Mouse (Mus musculus) heart, postnatal 4 days (tissue): ENCODE results near the gene Bpnt1. TPM values are rescaled to one million over a fixed set of nuclear protein-coding genes. Genes with fewer than 3 reads are reported as not detected.
"Not testable (repeated sequence)": the region's sequence is repeated elsewhere in the genome, so short reads cannot be mapped to it uniquely, and the experiment has no call there.

Experiments
- DNase-seq: peaks from one replicate; pipeline ENCODE4 v3.0.0; 2021
- total RNA-seq, 2 experiments: library from RNA; stranded (reverse); gene quantifications; 2 replicates each; pipeline ENCODE4 v1.2.3; 2021

The Bpnt1 gene
- 10 to 100 TPM; 27.8 to 29.8 TPM for total RNA-seq

DNA sequence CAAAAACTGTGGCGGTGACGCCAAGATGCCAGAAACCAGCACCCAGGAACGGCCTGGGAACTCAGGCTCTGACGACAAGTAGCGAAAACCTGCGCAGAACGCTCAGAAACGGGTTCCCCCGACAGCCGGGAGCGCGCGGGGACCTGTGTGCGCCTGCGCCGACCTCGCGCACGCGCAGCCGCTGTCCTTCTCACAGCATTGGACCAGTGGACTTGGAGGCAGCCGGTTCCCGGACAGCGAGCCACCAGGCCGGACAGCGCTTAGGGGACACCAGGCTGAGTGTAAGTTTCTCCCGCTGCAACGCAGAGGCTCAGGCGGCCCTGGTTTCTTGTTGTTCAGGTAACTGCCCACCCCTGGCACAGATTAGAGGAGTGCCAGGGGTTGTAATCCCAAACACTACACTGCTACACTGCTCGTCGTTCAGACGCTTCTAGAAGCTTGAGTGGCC, at the start of gene Bpnt1:
TSS of gene Bpnt1 (plus strand) at position 167 of the 448 bp plus-strand sequence.
- peak; percentile 90 for DNase-seq

DNA sequence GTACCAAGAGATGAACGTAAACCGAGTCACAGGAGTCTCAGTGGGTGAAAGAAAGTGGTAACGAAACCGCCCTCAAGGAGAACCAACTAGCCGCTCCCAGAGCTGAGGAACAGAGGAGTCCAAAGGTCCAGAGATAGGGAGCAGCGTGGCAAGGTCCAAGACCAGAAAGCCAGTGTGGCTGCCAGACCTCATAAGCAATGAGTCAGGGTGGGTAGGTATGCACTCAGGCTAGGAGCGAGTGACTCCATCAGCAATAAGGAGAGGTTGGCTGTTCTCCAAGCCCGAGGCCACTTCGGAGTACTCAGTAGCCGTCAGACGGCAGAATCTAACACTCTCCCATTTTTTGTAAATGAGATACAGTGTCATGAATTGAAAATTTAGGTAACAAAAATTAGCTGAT, 49.1 kb upstream of the Bpnt1 start:
- no peak for DNase-seq

DNA sequence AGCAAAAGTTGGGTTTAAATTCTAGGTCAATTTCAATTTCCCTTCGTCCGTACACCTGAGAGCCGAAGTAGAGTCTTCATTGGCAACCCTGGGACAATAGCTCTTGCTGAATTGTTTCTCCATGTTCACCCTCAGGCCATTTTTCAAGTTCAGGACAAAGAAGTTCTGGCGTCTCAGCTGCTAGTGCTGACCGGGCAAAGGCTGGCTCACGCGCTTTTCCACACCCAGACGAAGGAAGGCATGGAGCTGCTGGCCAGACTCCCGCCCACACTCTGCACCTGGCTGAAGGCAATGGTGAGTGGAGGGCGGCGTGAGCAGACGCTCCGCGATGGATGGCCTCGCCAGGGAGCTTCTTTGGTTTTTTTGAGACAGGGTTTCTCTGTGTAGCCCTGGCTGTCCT, 48.7 kb upstream of the Bpnt1 start:
- no peak for DNase-seq

- peak; percentile 83 for DNase-seq
Measured at GRCm38 (mm10) chr1:185284740-185285139, 47.2 kb upstream of the Bpnt1 start.

GRCm38 (mm10) chr1:185285171-185285570, 46.8 kb upstream of the Bpnt1 start:
- DNase-seq: peak; percentile 77

DNA sequence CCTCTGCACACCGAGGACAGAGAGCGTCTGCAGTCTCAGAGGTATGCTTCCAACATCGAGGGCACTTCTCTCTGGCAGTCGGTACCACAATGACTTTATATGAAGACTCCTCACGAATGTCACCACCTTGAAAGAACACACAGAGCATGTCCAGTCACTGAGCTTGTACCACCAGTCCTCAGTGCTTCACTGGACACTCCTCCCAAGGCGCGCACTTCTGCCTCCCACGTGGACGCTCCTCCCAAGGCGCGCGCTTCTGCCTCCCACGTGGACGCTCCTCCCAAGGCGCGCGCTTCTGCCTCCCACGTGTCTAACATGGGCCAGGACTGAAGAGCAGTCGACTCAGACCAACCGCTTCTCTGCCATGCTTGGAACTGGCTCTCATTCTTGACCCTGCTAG, 44.9 kb upstream of the Bpnt1 start:
- no peak for DNase-seq

DNA sequence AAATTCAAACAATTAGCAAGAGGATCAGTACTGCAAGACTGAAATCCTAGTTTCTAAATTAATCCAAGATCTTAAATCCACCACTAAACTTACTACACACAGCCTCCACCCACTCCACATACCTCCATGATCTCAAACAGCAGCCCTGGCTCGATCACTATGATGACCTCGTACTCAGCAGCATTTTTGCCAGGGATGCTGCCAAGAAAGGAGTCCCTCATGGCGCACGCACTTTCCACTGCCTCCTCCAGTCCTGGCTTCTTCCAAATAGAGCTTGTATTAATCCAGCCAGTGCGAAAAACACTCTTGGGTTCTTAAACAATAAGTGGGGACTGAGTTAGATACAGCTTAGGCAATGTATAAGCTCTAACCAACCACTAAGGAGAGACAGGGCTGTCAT, 42.7 kb upstream of the Bpnt1 start:
- DNase-seq: peak; percentile 48

- no peak for DNase-seq
Measured at GRCm38 (mm10) chr1:185291336-185291735, 40.6 kb upstream of the Bpnt1 start.

DNA sequence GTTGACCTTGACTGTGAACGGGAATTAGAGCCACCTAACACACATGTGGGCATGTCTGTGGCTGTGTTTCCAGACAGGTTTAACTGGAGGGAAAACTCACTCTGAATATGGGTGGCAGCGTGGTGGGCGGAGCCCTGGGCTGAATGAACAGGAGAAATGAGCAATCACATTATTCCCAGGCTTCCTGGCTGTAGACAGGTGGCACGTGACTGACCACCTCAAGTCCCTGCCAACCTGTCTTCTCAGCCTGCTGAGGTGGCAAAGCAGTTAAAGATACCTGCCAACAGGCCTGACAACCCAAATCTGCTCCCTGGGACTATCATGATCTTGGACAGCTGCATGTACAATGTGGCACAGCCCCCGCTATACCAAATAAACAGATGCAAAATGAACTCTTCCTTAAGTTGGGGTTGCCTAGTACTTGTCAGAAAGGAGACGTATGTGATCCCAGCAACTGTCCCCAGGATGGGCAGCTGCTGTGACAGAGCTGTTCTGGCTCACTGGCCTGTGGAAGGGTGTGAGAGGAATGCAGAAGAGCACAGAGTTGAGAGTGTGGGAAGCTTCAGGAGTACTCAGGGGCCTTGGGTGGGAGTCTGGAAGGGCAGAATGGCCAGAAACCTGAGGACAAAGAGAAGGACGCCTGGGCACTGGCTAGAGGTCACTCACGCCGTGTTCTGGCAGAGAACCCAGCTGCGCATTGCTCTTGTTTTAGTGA, 39.1 kb upstream of the Bpnt1 start:
- DNase-seq: no peak

GRCm38 (mm10) chr1:185296850-185297249, 35.1 kb upstream of the Bpnt1 start:
- no peak for DNase-seq

- DNase-seq: no peak
Measured at GRCm38 (mm10) chr1:185298496-185298895, 33.5 kb upstream of the Bpnt1 start.

GRCm38 (mm10) chr1:185302816-185303215, 29.1 kb upstream of the Bpnt1 start:
- DNase-seq: no peak

DNA sequence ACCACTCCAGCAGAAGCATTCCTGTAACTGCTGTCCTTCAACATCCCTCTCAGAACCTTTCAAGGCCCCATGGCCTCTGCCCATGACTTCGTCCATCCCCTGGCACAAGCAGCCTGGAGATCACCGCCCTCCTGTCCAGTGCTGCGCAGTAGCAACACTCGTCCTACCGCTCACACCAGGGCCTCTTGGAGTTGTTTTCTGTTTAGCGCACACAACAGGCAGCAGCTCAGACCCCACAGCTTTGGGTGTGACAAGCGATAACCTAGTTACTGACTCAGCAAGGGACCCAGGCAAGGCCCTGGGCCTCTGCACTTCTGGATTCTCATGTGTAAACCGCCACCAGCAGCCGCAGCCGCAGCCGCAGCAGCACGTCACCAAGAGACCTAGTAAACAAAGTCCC, 25.1 kb upstream of the Bpnt1 start:
- DNase-seq: no peak

DNA sequence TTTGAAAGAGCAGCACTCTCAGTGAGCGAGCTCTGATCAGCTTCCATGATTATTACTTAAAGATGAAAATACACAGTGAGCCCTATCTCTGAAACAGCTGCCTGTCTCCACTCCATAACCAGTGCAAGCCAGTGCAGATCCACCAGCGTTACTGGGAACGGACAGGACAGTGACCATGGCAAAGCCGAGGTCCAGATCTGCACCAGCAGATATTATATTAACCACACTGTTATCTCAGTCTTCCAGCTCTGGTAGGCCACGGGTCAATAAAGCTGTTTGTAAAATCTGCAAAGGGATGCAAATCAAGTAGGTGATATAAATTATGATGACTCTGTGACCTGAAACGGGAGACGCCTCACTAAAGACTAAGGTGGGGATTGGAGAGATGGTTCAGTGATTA, 24.3 kb upstream of the Bpnt1 start:
- no peak for DNase-seq

- no peak for DNase-seq
Measured at GRCm38 (mm10) chr1:185308334-185308733, 23.6 kb upstream of the Bpnt1 start.

GRCm38 (mm10) chr1:185308908-185309307, 23.0 kb upstream of the Bpnt1 start:
- peak; percentile 60 for DNase-seq

DNA sequence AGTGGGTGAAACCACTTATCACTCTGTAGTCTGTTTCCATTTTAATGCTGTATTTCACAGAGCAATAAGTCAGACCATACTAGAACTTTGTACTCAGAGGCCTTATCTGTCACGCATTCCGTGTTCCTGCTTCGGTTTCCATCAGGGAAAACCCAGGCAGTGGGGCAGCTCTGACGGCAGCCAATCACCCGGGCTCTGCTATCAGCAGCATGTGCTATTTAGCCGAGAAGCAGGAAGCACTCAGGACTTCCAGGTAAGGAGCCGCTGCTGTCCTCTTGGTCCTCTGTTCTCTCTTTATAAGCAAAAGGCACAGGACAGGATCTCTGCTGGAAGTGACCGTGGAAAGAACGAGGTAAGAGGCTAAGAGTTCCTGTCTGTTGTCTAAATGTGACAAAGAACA, 20.0 kb upstream of the Bpnt1 start:
- peak; percentile 23 for DNase-seq

DNA sequence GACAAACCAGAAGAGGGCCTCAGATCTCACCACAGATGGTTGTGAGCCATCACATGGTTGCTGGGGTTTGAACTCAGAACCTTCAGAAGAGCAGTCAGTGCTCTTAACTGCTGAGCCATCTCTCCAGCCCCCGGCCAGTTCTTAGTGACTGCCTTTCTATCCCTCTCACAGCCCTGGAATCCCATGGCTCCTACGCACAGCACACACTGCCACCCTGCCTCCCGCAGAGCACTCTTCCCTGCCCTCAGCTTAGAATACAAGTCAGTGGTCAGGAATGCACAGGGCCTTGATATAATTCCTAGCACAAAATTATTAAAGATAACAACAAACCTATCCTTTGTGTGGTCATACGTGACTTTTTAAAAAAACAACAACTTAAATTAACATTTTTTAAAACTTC, 17.4 kb upstream of the Bpnt1 start:
- DNase-seq: no peak

- DNase-seq: no peak
Measured at GRCm38 (mm10) chr1:185315846-185316568, 15.9 kb upstream of the Bpnt1 start.

- DNase-seq: not testable (repeated sequence)
Measured at GRCm38 (mm10) chr1:185327754-185328345, 4.1 kb upstream of the Bpnt1 start.

GRCm38 (mm10) chr1:185328721-185329610, 3.0 kb upstream of the Bpnt1 start, which contains the start of gene Iars2:
Iars2 (minus strand) TSS chr1:185329396.
- peak; percentile 95 for DNase-seq

GRCm38 (mm10) chr1:185329851-185330250, 2.1 kb upstream of the Bpnt1 start:
- DNase-seq: no peak
